Mouse (Mus musculus) neural tube, embryonic 14.5 days (tissue): ENCODE measurements around the gene C4bp. TPM values are rescaled to one million over a fixed set of nuclear protein-coding genes. Genes with fewer than 3 reads are reported as not detected.
"Not testable (repeated sequence)": the region's sequence is repeated elsewhere in the genome, so short reads cannot be mapped to it uniquely, and the experiment has no call there.

Experiments
- ATAC-seq: fragments of 200-750 bp; cut with Nextera tagmentation; 2 replicates; pipeline ENCODE4 v1.8.0; 2017; ENCODE audit warnings: low read depth, mild to moderate bottlenecking, moderate TSS enrichment, moderate library complexity
- H3K27ac ChIP-seq: fragments of 300-500 bp; sonication (generic); 2 replicates; pipeline ENCODE4 v1.5.1; 2014; ENCODE audit warnings: low read depth, mild to moderate bottlenecking, control low read depth, low read length, moderate library complexity, mixed read lengths
- H3K27me3 ChIP-seq: fragments of 300-500 bp; sonication (generic); 2 replicates; pipeline ENCODE4 v1.6.1; 2014; ENCODE audit warnings: low read length; ENCODE audit not compliant: control insufficient read depth, insufficient read depth
- H3K36me3 ChIP-seq: fragments of 300-500 bp; sonication (generic); 2 replicates; pipeline ENCODE4 v1.6.1; 2014; ENCODE audit warnings: low read length, mixed read lengths; ENCODE audit not compliant: control insufficient read depth, insufficient read depth
- H3K4me1 ChIP-seq: fragments of 300-500 bp; sonication (generic); 2 replicates; pipeline ENCODE4 v1.6.1; 2014; ENCODE audit warnings: low read length; ENCODE audit not compliant: control insufficient read depth, insufficient read depth
- H3K4me2 ChIP-seq: fragments of 300-500 bp; sonication (generic); 2 replicates; pipeline ENCODE4 v1.6.1; 2014; ENCODE audit warnings: mild to moderate bottlenecking, low read depth, low read length, control low read depth
- H3K4me3 ChIP-seq: fragments of 300-500 bp; sonication (generic); 2 replicates; pipeline ENCODE4 v1.5.1; 2014; ENCODE audit warnings: low read depth, low read length, control low read depth, mixed read lengths
- H3K9ac ChIP-seq: fragments of 300-500 bp; sonication (generic); replicated peaks from 2 replicates; pipeline ENCODE4 v1.6.1; 2014; ENCODE audit warnings: low read depth, mild to moderate bottlenecking, control low read depth, low read length, mixed read lengths
- H3K9me3 ChIP-seq: fragments of 300-500 bp; sonication (generic); 2 replicates; pipeline ENCODE4 v1.6.1; 2016; ENCODE audit warnings: low read length; ENCODE audit not compliant: control insufficient read depth
- WGBS: fragments of 180-500 bp; shearing (Covaris S2); extraction: QIAGEN DNeasy Blood & Tissue Kit; methylation state at CpG from one replicate; pipeline ENCODE4 v1.1.7; 2014; 5-methylcytosine and 5-hydroxymethylcytosine counted together
- polyA plus RNA-seq: library from polyadenylated mRNA; unstranded; fragments of >200 nt; fragmentation: Nextera tagmentation; extraction: Ambion mirVana; gene quantifications from 2 replicates; pipeline ENCODE4 v1.2.1, GENCODE M21; 2014

C4bp gene
- polyA plus RNA-seq, 1 experiment from 2014 or later: not detected

- no peak for ATAC-seq
- Histone ChIP-seq H3K36me3 (no peaks in the 10 kb centered on the region), H3K4me1 (no peaks in the 10 kb centered on the region), H3K27ac (no peak overlapping the region), H3K9ac (no peak overlapping the region), H3K4me3 (no peak overlapping the region), H3K4me2 (no peak overlapping the region), H3K9me3 (no peaks in the 10 kb centered on the region), H3K27me3 (no peaks in the 10 kb centered on the region)
- 87% methylated on average over 2 of the region's 2 CpGs for WGBS
Observed at GRCm38 (mm10) chr1:130678551-130678950, 17.1 kb upstream of the C4bp start.

GRCm38 (mm10) chr1:130663576-130663975 lies 2.1 kb upstream of the C4bp start:
- WGBS: 95% methylated on average over 5 of the region's 5 CpGs
- not testable (repeated sequence) for H3K9me3 ChIP-seq, H3K4me2 ChIP-seq

GRCm38 (mm10) chr1:130659641-130660040 lies 1.8 kb downstream of the C4bp start:
- not testable (repeated sequence) for H3K36me3 ChIP-seq, H3K4me2 ChIP-seq, ATAC-seq, H3K4me1 ChIP-seq, H3K9me3 ChIP-seq, H3K27ac ChIP-seq, H3K27me3 ChIP-seq, H3K4me3 ChIP-seq, H3K9ac ChIP-seq
- 32% methylated on average over 5 of the region's 5 CpGs for WGBS

More at GRCm38 (mm10) chr1:130663576-130663975, 2.1 kb upstream of the C4bp start:
- not testable (repeated sequence) for H3K9ac ChIP-seq, H3K4me3 ChIP-seq, H3K4me1 ChIP-seq, H3K27me3 ChIP-seq, H3K36me3 ChIP-seq, ATAC-seq, H3K27ac ChIP-seq

DNA sequence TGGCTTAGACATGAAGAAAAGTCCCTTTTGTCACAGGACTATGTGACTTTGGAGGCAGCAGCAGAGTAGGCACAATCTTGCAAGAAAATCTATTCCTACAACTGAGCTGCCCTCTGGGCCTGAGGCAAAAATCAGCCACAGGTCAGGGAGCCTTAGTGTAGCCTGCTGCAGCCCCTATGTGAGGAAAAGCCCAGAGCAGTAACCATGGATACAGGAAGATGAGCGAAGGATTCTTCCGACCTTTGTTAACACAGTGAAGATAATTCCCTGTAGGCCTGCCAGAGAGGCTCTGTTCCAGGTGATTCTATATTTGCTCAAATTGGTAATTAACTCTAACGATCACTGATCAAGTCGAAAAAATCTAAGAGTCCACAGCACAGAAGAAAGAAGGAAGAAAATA lies 17.3 kb downstream of the C4bp start:
- Histone ChIP-seq H3K4me2 (no peak overlapping the region), H3K4me3 (no peak overlapping the region), H3K27ac (no peak overlapping the region), H3K9me3 (no peaks in the 10 kb centered on the region), H3K27me3 (no peaks in the 10 kb centered on the region), H3K9ac (no peak overlapping the region), H3K36me3 (no peaks in the 10 kb centered on the region), H3K4me1 (no peaks in the 10 kb centered on the region)
- ATAC-seq: no peak
- 76% methylated on average over 4 of the region's 4 CpGs for WGBS

- no peak overlapping the region for H3K4me2 ChIP-seq
- no peak overlapping the region for H3K4me3 ChIP-seq
- no peaks in the 10 kb centered on the region for H3K27me3 ChIP-seq
- no peak overlapping the region for H3K9ac ChIP-seq
- no peak for ATAC-seq
- H3K36me3 ChIP-seq: no peaks in the 10 kb centered on the region
- no peak overlapping the region for H3K27ac ChIP-seq
- no peaks in the 10 kb centered on the region for H3K4me1 ChIP-seq
- no peaks in the 10 kb centered on the region for H3K9me3 ChIP-seq
Observed at GRCm38 (mm10) chr1:130640967-130641366, 20.5 kb downstream of the C4bp start.

GRCm38 (mm10) chr1:130633761-130634410 lies 27.5 kb downstream of the C4bp start:
- no peaks in the 10 kb centered on the region for H3K36me3 ChIP-seq
- H3K4me1 ChIP-seq: no peaks in the 10 kb centered on the region
- H3K27ac ChIP-seq: no peak overlapping the region
- no peak overlapping the region for H3K9ac ChIP-seq
- no peak overlapping the region for H3K4me3 ChIP-seq
- WGBS: 35% methylated on average over 16 of the region's 16 CpGs
- ATAC-seq: no peak; the same call in 1 of the 2 replicates
- H3K9me3 ChIP-seq: no peaks in the 10 kb centered on the region
- H3K27me3 ChIP-seq: no peaks in the 10 kb centered on the region
- no peak overlapping the region for H3K4me2 ChIP-seq

- 88% methylated on average over 8 of the region's 8 CpGs for WGBS
- ATAC-seq: no peak
Observed at GRCm38 (mm10) chr1:130633316-130633715, 28.1 kb downstream of the C4bp start.

DNA sequence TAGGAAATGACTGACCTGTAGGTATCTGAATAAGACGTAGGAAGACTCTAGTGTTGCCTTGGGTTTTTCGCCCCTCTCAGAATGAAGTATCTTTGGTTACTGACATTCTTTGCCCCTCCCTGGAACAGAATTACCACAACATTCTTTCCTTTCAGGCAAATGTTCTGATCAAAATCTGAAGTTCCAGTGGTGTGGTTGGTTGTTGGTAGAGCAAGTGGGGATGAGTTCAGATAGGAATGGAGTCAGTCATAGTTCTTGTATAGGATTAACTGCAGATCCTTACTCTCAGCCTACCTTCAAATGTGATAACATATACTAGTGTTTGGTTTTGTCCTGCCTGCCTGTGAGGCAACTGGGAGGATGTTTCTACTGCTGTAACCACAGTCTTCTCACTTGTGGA lies 31.9 kb downstream of the C4bp start, which contains the start of gene Zp3r:
Gene Zp3r (minus strand): TSS at position 101 of the 400 bp plus-strand sequence.
- no peak for ATAC-seq
- no peaks in the 10 kb centered on the region for H3K27me3 ChIP-seq
- no peaks in the 10 kb centered on the region for H3K9me3 ChIP-seq
- no peaks in the 10 kb centered on the region for H3K36me3 ChIP-seq
- H3K4me1 ChIP-seq: no peaks in the 10 kb centered on the region
- no peak within 1 kb of the TSS for H3K9ac ChIP-seq
- H3K4me2 ChIP-seq: no peak within 1 kb of the TSS
- 94% methylated on average over 2 of the region's 2 CpGs for WGBS
- H3K4me3 ChIP-seq: no peak within 1 kb of the TSS
- no peak within 1 kb of the TSS for H3K27ac ChIP-seq

More at GRCm38 (mm10) chr1:130633316-130633715, 28.1 kb downstream of the C4bp start:
- Histone ChIP-seq H3K9me3 (no peaks in the 10 kb centered on the region), H3K4me1 (no peaks in the 10 kb centered on the region), H3K27ac (no peak overlapping the region), H3K27me3 (no peaks in the 10 kb centered on the region), H3K4me3 (no peak overlapping the region), H3K36me3 (no peaks in the 10 kb centered on the region), H3K9ac (no peak overlapping the region), H3K4me2 (no peak overlapping the region)

- Histone ChIP-seq H3K36me3 (no peaks in the 10 kb centered on the region), H3K4me1 (no peaks in the 10 kb centered on the region), H3K27ac (no peak overlapping the region), H3K4me2 (no peak overlapping the region), H3K9ac (no peak overlapping the region), H3K9me3 (no peaks in the 10 kb centered on the region), H3K27me3 (no peaks in the 10 kb centered on the region), H3K4me3 (no peak overlapping the region)
- ATAC-seq: no peak
- WGBS: 92% methylated on average over 2 of the region's 2 CpGs
Observed at GRCm38 (mm10) chr1:130596291-130596690, 65.1 kb downstream of the C4bp start.
